ENCODE assay signal across 9 mouse cellular contexts in the genomic region with DNA sequence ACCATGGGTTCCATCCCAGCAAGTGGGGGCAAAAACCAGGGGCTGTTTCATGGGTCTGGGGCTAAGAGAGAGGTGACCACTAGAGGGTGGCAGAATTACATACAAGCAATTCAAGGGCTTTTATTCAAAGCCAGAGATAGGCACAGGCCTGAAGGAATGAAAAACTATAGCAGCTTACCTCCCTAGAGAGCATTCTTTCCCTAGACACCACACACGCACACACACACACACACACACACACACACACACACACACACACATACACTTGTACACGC. TPM values are rescaled to one million over a fixed set of nuclear protein-coding genes. Genes with fewer than 3 reads are reported as not detected.
DNase-seq lines count a peak whose midpoint lies in the region; ATAC-seq lines count a peak whose summit lies in the region.
"Had no signal": no experiment of that assay in that cellular context is flagged by ENCODE, and none has a peak within 500 bp of the region (broad histone marks: within the 10 kb centered on the region; RNA-seq: fewer than 3 reads in every experiment).

No protein-coding gene starts in this region.

- ATAC-seq in cerebellum, adult (ENCODE audit: insufficient number of reproducible peaks, low FRiP score, low TSS enrichment) = peak; percentile 29; the same call in 1 of the 2 replicates
- no peak for ATAC-seq in erythroblast, adult 5-6 weeks (replicated peaks; ENCODE audit: low FRiP score, poor library complexity, severe bottlenecking)

- no peak for DNase-seq in cerebellum, adult 9-10 months
- peak; percentile 46 for DNase-seq in kidney, adult 9 months
- DNase-seq in kidney, adult 18-20 months = no peak
- DNase-seq in thymus, postnatal 0 days (ENCODE audit: low spot score) = peak; percentile 37
- DNase-seq in thymus, adult 18-20 months = no peak
- no peak for DNase-seq in T-cell, adult 2 months (ENCODE audit: low spot score)
- DNase-seq: lung, postnatal 4 days had no signal

RNA-seq across cellular contexts. Expression of gene Fbxl14, which starts 11.7 kb away (rescaled TPM):
- 17.1 and 18.1 TPM in 2 replicates for polyA plus RNA-seq in thymus, postnatal 0 days (2015; fragmentation: Nextera tagmentation; extraction: Ambion mirVana)
- total RNA-seq in erythroblast, adult 5-6 weeks (2015; ENCODE audit: low replicate concordance) = 9.2 and 12.5 TPM in 2 replicates
- total RNA-seq in erythroblast, adult 5-6 weeks (2017; ENCODE audit: low replicate concordance) = 10.5 and 12.0 TPM in 2 replicates

RNA-seq across cellular contexts. Expression of gene Adipor2, which starts 50.2 kb away (rescaled TPM):
- polyA plus RNA-seq in thymus, postnatal 0 days (2015; fragmentation: Nextera tagmentation; extraction: Ambion mirVana) = 44.5 and 51.4 TPM in 2 replicates
- 29.2 and 29.7 TPM in 2 replicates for total RNA-seq in erythroblast, adult 5-6 weeks (2015; ENCODE audit: low replicate concordance)
- 35.7 and 40.3 TPM in 2 replicates for total RNA-seq in erythroblast, adult 5-6 weeks (2017; ENCODE audit: low replicate concordance)

Comparison
In these comparisons a context has a peak if more than half of its experiments do, and no peak if none do; other contexts are left out.
1. DNase-seq: peak in kidney, adult 9 months (single experiment) and thymus, postnatal 0 days (single experiment); none in cerebellum, adult 9-10 months (single experiment), kidney, adult 18-20 months (single experiment), thymus, adult 18-20 months (0 of 2) and T-cell, adult 2 months (single experiment).